Mouse (Mus musculus) MEL (cell line): ENCODE results near the gene Gm20075.

Experiments used
- CTCF ChIP-seq, 3 experiments: IDR thresholded peaks in 2 of 3; conservative IDR thresholded peaks in 1 of 3; 2 replicates each; pipeline ENCODE4 v1.5.1; 2011 to 2012; ENCODE audit warnings: low read length in 3 of 3, low read depth in 2 of 3, mild to moderate bottlenecking in 2 of 3, improper control_type of control experiment in 1 of 3, inconsistent platforms in 1 of 3, mixed read lengths in 1 of 3, moderate library complexity in 1 of 3; ENCODE audit not compliant: control insufficient read depth in 1 of 3, insufficient read depth in 1 of 3, poor library complexity in 1 of 3, severe bottlenecking in 1 of 3
- ETS1 ChIP-seq: IDR thresholded peaks from 2 replicates; pipeline ENCODE4 v1.6.1; 2012; ENCODE audit warnings: low read depth, mild to moderate bottlenecking, inconsistent platforms, low read length, improper control_type of control experiment, moderate library complexity
- NELFE ChIP-seq: IDR thresholded peaks from 2 replicates; pipeline ENCODE4 v1.6.1; 2011; ENCODE audit warnings: low read depth, low read length, improper control_type of control experiment
- RCOR1 ChIP-seq: IDR thresholded peaks from 2 replicates; pipeline ENCODE4 v1.6.1; 2012; ENCODE audit warnings: low read depth, mild to moderate bottlenecking, inconsistent platforms, low read length, improper control_type of control experiment
- UBTF ChIP-seq: IDR thresholded peaks from 2 replicates; pipeline ENCODE4 v1.6.1; 2012; ENCODE audit warnings: low read depth, mild to moderate bottlenecking, inconsistent platforms, low read length, improper control_type of control experiment, moderate library complexity, borderline replicate concordance; ENCODE audit not compliant: insufficient read depth

DNA sequence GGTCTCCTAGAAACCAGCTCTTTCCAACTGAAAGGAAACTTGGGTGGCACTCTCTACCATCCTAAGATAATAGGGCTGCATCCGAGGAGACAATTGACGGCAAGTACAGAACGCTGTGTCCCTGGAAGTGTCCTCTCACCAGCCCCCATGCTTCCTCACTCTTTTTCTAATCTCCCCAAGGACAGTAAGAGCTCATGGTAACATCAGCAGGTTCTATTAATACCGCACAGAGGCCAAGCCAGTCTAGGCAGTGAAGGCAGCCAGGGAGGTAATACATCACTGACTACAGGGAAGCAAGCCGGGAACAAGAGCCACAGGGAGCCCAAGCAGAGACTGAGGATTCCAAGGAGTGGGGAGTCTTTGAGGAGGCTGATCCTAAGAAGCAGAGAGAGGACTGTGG, 43.8 kb upstream of the Gm20075 start:
- no peak for TF ChIP-seq CTCF (IDR thresholded peaks at IDR 0.05 in 2 of 3, conservative IDR thresholded peaks at IDR 0.05 in 1 of 3; ENCODE audit: control insufficient read depth in 1 of 3, insufficient read depth in 1 of 3, low read depth in 2 of 3, low read length in 3 of 3, poor library complexity in 1 of 3, severe bottlenecking in 1 of 3)
- TF ChIP-seq RCOR1 = no peak
- TF ChIP-seq UBTF = no peak
- no peak for TF ChIP-seq NELFE
- TF ChIP-seq ETS1 = no peak
